Mouse (Mus musculus): ENCODE data around the gene Pard3.

The Pard3 gene

DNA sequence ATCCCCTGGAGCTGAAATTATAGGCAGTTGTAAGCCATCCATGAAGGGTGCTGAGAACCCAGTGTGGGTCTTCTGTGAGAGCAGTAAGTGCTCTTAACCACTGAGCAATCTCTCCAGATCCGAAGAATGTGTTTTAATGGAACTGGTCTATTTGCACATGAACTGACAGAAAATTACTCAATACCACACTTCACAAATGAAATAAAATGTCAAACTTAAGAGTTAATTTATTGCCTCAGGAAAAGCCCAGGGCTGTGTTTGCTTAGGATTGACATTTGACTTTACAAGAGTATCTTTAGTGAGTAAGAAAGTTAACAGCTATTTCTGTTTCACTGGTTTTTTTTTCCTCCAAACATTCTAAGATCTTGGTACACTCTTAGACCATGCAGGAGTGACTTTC lies 23.7 kb downstream of the Pard3 start:
- DNase-seq = no peak

DNA sequence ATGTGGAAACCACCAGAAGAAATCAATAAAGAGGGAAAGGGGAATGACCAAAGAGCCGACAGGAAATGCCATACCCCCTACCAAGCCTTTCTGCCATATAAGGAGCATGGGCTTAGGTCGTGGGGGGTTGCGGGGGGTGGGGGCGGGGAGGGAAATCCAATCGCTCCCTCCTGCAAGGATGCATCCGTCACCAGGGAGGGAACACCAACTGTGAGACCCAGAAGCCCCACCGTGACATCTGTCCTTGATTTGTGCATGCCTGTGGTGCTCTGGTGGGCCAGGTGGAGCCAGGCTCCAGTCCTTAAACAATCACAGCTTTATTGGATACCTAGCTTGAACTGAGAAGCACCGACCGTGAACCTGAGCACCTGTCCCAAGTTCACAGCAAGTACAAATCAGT lies 24.7 kb downstream of the Pard3 start:
- DNase-seq = no peak

DNA sequence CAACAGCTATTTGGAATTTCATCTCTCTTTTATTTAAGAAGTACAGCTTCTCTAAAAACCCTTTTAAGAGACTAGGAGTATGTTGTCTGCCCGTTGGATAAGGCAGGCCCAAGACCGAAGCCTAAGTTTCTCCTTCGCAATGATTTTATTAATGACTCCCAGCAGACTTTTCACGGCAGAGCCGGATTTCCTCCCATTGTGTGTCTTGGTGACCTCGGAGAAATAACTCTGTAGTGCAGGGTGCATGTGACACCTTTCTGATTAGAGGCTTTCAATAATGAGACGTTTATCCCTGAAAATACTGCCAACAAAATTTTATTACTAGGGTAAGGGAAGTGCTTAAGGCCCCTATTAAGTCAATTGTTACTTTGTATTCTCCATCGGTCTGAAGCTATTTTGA lies 25.3 kb downstream of the Pard3 start:
- no peak for DNase-seq

DNA sequence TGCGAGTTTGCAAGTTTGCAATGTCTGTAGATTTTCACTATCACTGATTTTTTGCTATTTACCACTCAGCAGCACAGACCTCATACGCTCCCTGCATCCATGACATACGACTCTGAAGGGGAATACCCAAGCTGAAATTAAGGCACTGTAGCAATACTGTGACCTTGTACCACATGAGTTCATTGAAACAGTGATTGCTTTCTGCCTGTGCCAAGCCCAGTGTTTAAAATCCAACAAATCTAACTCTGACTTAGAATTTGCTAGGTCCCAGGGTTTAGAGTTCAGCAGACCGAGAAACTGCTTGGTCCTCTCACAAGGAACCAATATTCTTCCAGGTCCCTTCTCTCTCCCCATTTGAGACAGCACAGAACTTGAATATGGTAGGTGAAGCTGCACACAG lies 26.7 kb downstream of the Pard3 start:
- no peak for DNase-seq

DNA sequence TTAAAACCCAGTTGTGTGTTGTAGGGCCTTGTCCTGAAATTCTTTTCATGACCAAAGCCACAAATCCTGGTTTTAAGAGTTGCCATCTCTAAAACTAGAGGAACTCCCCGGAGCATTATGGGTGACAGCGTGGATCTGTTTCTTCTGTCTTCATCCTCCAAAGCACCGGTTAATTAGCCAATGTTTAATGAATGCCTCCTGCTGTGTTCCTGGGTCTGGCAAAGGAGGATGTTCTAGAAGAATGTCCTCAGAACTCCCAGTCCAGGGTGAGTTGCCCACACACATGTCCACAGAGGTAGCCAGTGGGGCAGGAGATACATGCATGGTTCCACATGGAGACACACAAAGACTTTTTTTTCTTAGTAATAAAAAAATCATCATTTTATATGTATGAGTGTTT lies 28.2 kb downstream of the Pard3 start:
- peak in 1 of 2 experiments; percentile 41 for DNase-seq

DNA sequence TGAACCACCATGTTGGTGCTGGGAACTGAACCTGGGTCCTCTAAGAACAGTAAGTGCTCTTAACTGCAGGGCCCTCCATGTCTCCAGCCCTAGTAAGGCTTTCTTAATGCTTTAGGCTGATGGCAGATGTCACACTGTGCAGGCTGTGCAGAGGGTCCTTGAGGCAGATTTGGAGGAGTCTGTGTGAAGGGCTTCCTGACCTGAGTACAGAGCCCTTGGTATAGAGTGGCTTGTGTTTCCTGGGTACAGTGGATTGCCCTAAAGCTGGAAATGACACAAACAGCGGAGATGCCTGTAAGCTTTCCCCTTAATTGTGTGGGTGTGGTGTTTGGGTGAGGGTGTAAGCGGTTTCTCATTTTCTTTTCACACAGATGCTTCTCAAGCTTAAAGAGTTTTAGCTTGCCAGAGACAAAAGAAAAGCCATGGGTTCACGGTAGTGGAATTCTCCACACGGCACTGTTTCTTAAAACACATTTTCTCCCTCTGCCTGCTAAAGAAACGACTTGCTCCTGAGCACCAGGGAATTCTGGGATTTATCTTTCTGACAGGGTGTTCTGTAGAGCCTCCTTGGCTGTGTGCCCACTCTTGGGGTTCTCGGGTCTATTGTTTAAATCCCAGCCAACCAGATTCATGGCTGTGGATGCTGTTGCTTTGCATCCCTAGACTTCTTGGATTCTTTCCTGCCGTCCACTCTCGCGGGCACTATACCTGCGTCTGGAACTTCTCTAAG lies 28.9 kb downstream of the Pard3 start:
- no peak for DNase-seq

DNA sequence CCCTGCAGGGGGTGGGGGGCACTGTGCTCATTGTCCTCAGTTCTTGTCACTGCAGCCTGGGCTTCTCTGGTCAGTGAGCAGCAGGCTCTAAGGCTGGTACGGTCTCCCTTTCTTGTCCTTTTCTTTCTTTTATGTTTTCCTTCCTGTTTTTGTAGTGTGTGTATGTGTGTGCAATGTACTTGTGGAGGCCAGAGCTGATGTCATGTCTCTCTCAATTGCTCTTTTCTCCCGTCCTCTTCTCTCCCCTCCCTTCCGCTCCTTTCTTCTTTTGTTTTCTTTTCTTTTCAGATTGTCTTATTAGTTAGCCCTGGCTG lies 29.4 kb downstream of the Pard3 start:
- no peak for DNase-seq

DNA sequence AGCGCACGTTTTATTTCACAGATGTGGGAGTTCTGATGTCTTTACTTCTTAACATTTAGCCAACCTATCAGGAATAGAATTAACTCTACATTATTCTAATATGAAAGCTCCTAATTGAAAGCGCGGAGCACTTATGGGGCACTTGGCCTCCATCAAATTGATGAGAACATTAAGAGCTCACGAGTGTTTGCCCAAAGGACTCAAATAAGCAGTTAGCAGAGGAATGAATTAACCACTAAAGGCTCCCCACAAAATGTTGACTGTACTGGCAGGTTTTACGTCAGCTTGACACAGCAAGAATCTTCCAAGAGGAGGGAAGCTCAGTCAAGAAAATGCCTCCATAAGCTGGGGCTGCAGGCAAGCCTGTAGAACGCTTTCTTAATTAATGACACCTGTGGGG lies 32.1 kb downstream of the Pard3 start:
- DNase-seq = no peak

DNA sequence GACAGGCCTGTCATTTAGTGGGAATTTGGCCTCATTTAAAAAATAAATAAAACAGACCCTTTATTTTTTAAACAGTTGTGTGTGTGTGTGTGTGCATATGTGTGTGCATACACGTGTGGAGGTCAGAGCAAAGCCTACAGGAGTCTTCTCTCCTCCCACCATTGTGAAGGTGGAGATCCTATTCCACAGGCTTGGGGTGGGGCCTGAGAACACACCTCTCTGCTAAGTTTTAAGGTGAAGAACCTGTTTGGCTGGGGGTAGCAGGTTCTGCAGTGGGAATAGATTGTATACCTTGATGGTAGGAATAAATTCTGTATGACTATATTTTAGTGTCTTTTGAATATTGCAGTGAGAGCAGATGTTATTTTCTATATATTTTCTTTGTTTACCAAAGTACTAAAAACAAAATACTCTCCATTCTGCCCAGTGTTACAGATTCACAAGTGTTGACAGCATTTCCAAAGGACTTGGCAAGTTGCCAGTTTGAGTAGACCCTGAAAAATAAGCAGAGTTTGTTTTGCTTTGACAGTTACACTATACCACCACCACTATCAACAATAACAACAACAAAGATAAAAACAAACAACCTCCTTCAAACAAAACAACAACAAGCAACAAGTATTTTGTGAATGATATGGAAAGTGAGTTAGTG lies 35.9 kb downstream of the Pard3 start:
- DNase-seq = no peak

DNA sequence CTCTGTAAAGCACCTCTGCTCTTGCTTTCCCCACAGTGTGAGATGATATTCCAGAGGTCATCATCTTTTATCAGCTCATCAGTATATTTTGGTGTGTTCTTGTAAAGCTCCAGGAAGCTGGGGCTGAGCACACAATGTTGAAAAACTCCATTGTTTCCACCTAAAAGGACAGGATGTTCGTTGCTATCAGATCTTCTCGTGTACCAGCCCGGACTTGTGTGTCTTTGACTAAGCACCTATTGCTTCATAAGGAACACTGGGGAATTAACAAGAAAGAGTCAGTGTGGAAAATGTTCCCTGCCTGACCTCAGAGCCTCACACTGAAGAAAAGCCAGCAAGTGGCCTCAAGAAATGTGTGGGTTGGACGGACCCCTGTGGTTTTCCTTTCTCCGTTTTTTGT lies 39.6 kb downstream of the Pard3 start:
- no peak for DNase-seq

DNA sequence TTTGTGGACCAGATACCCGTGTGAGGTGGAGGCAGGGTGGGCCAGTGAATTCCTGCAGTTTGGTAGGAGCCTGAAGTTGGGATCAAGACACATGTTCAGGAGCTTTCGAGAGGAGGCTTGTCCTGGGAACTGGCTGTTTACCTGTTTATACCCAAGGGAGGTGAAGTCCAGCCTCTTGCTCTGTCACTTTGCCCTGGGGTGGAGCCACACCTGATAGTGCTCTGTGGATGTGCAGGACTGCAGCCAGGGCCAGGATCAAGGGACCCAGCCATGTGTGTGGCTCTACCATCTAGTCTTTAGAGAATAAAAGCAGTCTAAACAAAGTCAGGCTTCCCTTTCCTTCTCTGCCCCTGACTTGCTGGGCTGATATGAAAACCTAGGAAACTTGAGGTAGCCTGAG lies 40.9 kb downstream of the Pard3 start:
- peak in 1 of 2 experiments; percentile 52 for DNase-seq

DNA sequence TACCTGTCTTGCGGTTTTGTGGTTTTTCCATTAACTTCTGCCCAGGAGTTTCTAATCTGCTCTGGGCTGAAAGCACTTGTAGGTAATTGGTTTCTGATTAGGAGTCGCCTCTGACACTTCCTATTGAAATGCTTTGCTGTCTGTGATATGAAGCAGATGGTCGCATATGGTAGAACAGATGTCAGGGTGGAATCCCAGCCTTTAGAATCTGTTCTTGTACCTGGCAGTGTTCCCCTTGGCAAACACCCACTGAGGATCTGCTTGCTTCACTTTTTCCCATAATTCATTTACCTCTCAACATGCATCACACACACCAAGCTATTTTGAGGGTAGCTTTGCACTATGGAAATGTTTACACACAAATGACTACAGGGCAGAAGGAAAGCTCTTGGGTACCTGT lies 44.2 kb downstream of the Pard3 start:
- no peak for DNase-seq

DNA sequence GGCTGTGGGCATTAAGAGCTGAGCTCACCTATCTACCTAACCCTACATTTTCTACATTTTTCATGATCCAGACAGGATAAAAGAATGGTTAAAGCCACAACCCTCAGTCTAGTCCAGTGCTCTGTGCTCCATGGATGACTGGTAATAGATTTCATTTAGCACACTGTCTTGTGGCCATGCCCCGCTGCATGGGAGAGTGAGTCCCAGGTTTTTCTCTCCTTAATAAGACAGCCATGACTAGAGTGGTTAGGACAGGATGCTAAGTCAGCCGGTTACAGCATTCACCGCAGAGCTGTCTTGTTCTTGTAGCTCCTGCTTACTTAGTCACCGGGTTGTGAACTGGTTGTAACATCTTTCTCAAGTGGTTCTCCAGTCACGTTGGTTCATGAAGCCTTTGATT lies 49.5 kb downstream of the Pard3 start:
- DNase-seq = no peak

DNA sequence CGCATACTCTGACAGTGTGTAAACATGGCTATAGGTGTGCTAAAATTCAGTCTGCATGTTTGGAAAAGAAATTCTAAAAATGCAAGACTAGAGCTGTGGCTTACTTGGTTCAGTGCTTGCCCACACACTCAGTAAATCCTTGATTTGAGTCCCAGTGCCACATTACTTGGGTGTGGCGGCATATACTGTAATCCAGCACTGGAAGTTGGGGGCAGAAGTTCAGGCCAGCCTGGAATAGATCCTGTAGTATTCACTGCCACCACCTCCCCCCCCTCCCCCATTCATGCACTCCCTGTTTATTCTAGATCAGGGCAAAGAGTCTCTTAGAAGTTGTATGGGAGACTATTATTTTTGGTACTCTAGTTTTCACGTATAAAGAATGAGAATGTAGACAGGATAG lies 52.1 kb downstream of the Pard3 start:
- DNase-seq = no peak

DNA sequence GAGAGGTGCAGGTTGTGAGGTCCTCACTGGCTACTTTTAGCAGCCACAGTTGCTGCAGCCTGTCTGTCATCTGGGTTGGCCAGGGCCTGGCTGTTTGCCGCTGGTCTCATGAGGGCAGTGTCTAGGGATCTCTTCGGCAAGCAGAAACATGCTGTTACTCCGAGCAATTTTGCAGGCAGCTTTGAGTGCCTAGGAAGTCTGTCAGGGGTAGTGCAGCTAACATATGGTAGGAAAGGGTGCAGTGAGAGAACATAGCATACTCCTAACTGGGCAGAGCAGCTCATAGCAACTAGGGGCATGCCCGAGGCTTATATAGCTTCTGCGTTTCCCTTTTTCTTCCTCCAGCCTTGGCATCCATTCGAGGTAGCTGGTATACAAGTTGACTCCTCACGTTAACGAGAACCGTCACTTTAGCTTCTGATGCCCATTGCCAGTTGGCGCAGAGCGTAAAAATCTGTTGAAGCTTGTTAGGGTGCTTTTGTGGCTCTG lies 54.7 kb downstream of the Pard3 start:
- DNase-seq = no peak

DNA sequence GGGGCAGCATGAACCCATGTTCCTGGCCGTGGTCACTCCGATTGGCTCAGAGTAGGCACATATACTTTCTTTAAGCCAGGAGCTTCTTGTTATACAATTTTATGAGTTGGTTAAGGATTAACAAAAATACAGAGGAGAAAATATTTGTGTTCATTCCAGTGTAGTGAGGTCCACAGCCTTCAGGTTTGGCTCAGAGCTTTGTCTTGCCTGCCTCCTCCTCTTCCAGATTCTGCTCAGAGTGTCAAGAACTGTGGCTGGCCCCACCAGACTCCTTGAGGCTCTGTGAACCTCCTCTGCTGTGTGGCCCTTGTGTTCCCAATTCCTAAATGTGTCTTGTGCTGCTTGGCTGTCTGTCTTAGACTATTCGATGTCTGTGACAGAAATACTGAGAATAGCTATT lies 59.7 kb downstream of the Pard3 start:
- DNase-seq = peak; percentile 24 to 55

DNA sequence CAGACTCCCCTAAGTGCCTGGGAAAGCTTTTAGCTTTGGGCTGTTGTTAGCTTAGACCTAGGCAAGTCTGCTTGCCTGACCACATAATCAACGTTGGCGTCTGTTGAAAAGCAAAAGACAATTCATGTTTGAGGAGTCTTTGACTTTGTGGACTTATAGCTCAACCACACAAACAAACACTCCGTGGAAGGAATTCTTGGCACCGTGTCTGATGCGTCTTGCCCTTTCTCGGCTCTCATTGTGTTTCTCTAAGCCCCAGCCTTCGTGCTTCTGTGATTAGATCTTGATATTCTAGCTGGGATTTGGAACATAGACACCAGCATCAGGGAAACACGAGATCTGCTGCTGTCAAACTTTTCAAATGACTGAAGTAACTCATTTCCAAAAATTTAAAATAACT lies 61.1 kb downstream of the Pard3 start:
- DNase-seq = no peak

DNA sequence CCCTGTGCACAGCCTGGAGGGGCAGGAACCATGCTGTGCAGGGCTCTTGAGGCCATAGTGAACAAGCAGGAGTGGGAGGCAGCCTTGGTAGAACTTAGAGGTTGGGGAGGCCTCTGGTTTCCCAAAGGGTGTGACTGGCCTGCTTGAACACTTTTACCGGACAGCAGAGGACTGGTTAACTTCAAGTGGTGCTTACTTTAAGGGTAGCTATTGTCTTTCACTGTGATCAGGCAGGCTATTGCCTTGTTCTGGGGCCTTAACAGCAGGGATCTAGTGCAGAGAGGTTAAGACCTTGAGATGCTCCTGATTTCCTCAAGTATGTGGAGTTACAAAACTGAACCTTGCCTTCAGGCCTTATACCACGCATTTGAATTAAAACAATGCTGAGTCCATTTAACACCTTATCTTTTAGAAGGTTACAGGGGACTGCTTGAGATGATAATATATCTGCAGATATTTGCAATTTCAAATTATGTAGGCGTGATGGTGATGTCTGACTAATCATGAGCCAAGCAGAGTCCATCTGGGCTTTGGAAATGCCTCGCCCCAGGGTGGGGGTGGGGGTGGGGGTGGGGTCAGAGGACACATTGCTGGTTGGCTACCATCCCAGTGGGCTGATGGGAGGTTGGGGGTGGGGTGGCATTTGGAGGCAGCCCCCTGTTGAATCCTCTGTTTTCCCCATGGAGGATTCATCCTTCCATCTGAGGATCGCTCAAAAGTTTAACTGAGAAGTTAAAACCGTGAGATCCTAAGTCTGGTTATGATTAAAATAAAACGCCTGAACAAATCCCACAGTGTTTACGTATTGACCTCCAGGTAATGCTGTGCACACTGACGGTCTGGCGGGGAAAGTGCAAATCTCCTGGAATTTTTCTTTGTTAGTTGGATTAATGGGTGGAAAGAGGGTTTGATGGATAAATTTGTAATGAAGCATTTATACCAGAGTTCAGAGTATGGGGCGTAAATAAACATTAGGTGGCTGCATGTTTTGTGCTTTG lies 62.3 kb downstream of the Pard3 start:
- no peak for DNase-seq

DNA sequence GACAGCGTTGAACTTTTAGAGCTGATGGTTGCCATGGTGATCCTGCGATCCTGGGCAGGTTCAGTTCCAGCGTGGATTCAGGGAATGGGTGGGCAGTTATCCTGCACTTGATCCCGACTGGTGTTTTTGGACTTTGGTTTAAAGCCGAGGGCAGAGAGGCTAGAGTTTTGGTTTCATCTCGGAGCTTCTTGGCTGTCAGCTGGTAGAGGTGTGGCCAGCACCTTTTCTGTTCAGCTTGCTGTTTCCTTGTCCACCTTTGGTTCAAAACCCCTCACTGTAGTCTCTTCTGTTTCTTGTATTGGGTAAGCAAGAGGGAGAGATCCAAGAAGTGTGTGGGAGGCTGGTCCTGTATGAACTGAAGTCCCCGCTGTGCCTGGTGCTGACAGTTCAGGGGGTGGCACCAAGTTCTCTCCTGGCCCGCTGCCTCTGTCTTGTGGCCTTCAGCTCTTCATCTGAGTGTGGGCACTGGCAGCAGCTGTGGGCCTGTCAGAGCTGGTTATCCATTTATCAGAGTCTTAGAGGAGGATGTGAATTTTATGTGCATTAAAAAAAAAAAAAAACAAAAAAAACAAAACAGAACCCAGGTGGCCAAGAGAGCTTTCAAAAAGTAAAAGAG lies 65.2 kb downstream of the Pard3 start:
- DNase-seq = peak; percentile 71 to 74

DNA sequence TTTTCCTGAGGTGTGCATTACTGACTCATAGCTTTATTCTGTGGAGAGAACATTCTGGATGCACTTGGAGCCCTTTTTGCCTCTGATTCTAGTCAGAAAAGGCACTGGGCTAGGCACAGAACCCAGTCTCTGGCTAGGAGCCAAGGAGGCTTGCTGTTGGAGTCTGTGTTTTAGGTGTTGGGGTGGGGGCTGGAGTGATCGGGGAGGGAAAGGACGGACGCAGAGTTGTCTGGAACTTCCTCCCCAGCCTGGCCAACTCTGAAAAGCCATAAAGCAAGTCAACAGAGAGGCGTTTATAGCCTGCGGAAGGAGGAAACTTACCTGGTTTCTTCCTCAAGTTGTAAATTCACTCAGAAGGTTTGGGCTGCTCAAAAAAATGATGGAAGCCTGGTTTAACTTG lies 70.6 kb downstream of the Pard3 start:
- no peak for DNase-seq

DNA sequence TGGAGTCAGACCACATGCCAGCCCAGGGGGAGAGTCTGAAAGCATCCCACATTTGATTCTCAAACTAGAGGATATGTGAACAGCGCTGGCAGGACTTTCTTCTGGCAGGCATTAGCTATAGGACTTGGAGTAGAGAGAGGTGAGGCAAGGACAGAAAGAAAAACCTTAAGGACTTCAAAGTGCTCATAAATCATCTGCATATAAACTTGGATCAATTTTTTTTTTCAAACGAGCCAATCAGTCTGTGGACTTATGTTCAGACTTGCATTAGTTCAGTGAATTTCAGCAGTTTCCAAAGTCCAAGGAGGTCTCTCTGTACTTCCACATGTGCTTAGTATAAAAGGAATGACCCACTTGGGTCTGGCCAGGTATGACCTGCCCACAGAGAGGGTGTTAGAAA lies 72.5 kb downstream of the Pard3 start:
- no peak for DNase-seq

DNA sequence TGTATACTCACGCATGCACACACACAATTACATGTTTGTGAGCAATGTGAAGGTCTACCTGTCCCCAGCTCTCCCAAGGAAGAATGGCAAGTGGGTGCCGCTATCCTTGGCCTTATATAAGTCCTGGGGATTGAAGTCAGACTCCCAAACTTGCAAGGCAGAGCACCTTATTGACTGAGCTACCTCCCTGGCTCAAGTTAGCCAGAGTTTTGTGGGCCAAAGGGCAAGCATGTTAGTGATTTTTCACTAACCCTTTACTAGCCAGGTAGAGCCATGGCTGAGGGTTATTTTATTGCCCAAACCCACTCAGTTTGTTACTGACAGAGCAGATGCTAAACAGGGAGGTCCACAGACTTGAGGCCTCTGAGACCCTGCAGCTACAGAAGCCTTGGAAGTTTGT lies 73.1 kb downstream of the Pard3 start:
- DNase-seq = peak; percentile 42 to 44

DNA sequence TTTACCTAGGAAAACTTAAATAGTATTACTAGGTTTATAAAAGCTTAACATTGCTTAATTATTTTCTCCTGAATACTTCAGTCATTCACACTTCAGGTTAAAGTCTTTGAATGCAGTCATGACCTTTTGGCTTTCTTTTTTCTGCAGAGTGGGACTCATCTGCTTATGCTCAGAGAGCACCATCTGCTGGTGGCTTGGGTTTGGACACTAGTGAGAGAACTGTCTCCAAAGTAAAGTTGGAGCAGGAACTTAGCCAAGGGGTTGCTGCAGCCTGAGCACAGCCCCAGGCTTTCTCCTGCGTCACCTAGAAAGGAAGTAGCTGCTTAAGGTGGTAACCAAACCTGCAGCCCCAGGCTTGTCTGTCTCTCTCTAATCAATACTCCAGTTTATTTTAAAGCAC lies 75.5 kb downstream of the Pard3 start:
- peak; percentile 81 to 91 for DNase-seq

Data from kidney, adult 8-10 months (tissue).